Mouse (Mus musculus): ENCODE results near the gene Chaf1b. TPM values are rescaled to one million over a fixed set of nuclear protein-coding genes. Genes with fewer than 3 reads are reported as not detected.

The Chaf1b gene
- polyA plus RNA-seq, 1 experiment: 60.0 TPM

DNA sequence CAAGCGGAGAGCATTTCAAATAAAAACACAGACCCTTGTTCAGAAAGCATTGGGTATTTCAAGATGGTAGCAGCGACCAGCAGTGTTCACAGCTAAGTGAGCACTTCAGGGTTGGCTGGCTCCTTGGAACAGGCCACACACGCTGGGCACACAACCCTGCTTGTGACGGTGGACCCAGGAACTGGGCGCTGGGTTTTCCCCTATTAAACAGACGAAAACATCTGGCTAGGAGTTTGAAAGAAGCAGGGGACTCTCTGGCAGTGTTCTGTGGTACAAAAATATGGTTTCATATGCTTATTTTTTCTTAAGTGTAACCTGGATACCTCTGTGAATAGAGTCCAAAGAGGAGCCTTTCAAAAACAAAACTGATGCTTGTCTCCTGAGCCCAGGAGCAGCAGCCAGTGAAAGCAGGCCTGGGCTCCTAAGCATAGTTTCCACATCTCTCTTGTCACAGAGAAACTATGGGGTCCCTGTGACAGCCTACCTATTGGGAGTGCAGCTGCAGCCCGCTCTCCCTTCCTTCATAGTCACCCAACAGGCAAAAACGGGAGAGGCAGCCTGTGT, 42.1 kb downstream of the Chaf1b start:
- no peak for TF ChIP-seq GATA1 (IDR thresholded peaks at IDR 0.05; ENCODE audit: low read length)

DNA sequence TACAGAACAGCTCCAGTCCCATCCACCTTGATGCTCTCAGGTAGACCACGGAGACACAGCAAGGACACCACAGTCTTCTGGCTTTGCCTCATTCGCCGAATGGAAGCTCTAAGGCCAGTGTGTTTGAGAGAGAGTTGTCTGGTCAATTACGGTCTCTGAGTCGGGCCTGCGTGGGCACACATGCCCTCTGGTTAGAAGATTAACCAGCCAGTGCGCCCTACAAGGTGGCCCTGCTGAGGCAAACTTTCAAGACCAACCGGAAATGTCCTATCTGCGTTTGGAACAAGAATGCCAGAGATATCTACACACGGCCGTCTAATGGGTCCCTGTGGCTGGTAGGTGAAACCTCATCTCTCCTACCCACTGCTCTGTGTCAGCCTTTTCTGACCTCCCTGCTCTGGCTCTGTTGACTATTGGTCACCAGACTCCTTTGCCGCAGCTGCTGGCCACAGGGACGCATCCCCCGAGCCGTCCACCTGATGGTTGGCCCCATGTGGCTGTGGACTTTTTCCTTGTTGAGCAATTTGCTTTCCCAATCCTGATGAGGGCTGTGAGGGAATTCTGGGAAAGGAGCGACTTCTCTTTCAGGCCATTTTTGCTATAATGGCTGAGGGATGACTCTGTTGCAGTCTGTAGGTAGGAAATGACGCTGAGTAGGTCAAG, 45.8 kb downstream of the Chaf1b start:
- no peak for TF ChIP-seq GATA1 (IDR thresholded peaks at IDR 0.05; ENCODE audit: low read length)

DNA sequence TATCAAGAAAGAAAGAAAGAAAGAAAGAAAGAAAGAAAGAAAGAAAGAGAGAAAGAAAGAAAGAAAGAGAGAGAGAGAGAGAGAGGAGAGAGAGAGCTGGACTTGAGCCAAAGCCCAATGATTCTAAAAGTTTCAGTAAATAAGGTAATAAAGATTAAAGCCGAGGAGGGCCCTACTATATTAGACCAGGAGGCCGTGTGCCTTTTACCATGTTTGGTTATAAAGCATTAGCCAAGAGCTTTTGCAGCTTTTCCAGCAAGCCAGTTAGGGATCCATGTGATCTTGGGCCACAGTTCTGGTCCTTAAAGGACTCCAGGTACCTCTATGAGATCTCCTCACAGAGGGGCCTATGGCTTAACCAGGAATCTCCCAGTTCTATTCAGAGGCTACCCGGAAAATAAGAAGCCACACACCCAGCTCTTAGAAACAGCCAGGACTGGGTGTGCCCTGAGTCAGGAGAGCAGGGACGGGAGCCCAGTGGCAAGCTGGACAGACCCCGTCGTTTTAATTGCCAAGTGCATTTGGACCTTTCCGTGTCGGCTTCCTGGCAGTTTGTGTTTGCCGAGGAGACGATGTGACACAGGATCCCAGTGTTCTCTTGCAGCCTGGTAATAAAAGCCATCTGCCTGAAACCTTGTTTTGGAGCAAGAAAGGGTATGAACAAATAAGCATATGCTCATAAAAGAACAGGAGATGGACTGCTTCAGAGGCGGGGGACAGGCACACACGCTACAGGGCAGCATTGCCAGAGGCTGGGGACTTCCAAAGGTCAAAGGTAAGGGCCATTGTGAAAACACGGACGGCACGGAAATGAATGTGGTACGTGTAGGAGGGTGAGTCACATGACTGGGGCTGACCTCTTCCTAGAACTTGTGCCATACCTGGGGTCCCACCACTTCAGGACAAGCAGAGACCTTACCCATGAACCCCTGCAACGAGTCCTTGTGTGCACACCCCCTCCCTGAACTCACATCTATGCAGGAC, 48.8 kb downstream of the Chaf1b start:
- no peak for TF ChIP-seq GATA1 (IDR thresholded peaks at IDR 0.05; ENCODE audit: low read length)

DNA sequence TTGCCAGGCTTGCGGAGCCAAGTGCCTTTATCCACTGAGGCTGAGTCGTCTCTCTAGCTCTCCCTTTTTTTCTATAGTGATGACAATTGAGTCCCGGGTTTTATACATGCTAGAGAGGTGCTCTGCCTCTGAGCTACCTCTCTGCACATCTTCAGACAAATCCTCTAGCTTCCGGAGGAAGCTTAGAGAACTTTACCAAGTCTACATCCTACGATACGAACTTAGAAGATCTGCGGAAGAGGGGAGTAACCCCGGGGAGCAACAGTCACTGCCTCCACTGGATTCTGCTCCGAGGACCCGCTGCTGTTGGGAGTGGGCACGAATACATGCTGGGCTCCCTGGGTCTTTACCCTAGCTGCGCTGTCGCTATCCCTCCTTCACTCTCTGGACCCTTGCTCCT, 50.9 kb downstream of the Chaf1b start:
- no peak for TF ChIP-seq GATA1 (IDR thresholded peaks at IDR 0.05; ENCODE audit: low read length)

DNA sequence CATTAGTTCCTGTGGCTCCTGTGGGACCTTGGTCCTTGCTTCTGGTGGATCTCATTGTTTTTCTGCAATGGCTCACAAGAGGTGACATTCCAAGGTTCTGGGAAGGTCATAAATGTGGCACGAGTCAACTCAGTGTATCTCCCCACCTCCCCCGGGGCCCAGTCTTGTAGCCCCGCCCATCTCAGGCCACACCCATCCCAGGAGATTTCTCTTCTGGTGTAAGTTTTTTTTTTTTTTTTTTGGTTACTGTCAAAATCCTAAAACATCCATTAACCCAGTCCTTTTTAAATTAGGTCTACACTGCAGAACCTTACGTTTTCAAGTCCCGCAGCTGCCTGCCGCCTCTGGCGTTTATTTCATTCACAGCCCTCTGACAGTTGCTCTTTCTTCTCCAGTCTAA, 51.3 kb downstream of the Chaf1b start:
- TF ChIP-seq GATA1 (IDR thresholded peaks at IDR 0.05; ENCODE audit: low read length): no peak

DNA sequence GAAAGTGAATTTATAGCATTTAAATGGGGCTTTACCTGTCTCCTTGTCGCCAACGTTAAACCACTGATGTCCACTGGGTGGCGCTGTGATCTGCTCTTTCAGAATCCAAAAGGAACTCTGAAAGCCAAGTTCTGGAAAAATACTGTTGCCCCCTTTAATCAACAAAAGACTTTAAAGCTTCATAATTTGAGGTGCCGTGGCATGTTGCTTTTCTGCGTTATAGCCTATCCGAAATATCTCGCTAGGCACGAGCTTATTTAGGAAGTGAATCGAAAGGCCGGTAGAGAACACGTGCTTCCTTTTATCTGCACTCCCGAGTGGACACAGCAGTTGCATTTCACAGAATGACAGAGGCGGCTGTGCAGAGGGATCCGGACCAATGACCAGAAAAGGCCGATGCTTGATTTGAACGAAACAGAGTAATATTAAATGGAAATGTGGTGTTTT, 54.7 kb downstream of the Chaf1b start:
- no peak for TF ChIP-seq GATA1 (IDR thresholded peaks at IDR 0.05; ENCODE audit: low read length)

DNA sequence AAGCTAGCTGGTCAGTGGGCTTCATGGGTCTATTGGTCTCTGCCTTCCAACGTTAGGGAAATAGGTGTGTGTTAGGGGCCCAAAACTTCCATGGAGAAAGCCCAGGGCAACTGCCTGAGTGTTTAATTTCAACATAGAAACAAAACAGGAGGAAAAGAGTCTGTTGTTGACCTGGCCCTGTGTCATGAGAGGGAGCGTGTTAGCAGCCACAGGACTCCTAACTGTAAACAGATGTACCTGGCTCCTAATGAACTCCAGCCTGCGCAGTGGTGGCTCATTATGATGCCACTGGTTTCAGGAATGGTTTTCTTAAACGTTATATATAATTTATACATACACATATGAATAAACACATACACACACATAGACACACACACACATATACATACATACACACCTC, 56.3 kb downstream of the Chaf1b start:
- TF ChIP-seq GATA1 (IDR thresholded peaks at IDR 0.05; ENCODE audit: low read length): no peak

DNA sequence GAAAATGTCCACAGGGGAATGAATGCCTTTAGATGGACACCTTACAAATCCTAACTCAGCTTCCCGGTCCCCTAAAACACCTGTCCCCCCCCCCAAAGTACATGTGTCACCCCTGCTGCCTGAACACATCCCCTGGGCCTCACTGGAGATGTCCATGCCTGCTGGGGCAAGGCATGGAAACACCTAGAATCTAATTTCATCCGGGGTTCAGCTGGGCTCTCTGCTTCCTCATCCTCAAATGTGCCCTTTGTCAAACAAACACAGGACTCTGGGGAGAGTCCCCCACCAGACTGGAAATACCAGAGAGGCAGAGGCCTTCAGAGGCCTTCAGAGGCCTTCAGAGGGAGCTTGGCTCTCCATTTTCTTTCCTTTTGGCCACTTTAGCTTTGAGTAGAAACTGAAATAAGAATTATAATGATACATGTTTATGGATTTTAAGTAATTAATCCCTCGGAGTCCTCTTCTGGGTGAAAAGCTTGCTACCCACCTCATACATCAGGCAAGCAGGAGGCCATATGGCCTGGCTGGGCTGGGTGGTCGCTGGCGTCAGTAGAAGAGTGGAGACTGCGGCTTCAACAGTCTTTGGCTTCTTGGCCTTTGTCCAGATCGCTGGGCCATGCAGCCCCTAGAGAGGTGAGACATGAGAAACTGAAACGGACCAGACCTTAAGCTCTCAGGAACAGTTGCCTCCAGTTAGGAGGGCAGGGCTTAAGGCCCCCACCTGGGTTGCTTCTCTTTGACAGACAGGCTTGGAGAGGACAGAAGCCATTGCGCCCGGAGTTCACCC, 58.3 kb downstream of the Chaf1b start:
- TF ChIP-seq GATA1 (IDR thresholded peaks at IDR 0.05; ENCODE audit: low read length): no peak

DNA sequence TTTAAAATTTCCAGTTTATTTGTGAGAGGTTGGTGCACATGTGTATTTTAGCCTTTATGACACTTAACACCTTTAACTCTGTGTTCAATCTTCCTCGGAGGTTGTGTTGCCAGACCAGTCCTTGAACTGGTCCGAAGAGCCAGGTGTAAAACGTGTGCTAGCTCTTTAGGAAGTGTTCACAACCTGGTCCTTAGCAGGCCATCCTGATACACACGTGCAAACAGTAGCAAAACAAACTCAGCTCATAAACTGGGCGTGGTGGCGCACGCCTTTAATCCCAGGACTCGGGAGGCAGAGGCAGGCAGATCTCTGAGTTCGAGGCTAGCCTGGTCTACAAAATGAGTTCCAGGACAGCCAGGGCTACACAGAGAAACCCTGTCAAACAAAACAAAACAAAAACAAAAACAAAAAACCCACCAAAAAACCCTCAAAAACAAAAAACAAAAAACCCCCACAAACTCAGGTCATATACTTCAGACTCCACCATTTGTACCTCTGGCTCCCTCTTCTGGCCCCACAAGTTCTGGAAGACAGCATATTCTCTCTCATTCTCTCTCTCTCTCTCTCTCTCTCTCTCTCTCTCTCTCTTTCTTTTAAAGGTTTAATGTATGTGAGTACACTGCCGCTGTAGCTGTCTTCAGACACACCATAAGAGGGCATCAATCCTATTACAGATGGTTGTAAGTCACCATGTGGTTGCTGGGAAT, 59.2 kb downstream of the Chaf1b start:
- no peak for TF ChIP-seq GATA1 (IDR thresholded peaks at IDR 0.05; ENCODE audit: low read length)

DNA sequence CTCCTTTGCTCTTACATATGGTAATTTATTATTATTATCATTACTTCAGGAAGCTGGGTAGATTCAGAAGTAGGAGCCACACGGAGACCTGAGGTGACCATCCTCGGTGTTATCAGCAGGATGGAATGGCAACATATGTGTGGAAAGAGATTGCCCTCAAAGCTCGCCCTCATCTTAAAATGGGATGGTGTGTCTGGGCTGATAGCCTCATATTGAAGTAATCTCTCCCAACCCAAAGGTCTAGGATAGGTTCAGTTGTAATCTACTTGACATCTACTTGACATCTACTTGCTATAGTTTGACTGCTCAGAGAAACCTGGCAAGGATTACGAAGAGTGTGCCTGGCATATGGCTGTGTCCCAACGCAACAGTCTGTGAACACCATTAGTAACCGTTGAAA, 60.6 kb downstream of the Chaf1b start:
- peak; percentile 3 for TF ChIP-seq GATA1 (IDR thresholded peaks at IDR 0.05; ENCODE audit: low read length)

DNA sequence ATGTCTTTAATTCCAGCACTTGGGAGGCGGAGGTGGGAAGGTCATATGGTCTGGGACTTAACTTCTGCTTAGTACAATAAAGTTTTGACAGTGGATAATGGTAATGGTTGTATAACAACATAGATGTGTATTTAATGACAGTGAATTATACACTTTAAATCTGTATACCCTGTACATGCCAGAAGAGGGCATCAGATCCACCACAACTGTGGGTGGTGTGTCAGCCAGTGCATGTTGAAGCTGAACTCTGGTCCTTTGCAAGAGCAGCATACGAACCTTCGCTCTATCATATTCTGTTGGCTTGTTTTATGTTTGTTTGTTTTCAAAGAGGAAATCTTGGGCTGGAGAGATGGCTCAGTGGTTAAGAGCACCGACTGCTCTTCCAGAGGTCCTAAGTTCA, 63.7 kb downstream of the Chaf1b start:
- no peak for TF ChIP-seq GATA1 (IDR thresholded peaks at IDR 0.05; ENCODE audit: low read length)

Other genes with a start within 250 kb of the Chaf1b start
- not detected in 2 replicates for gene Cbr3, start 200.7 kb upstream of the Chaf1b start, polyA plus RNA-seq (2012)
- 0.59 and 0.77 TPM in 2 replicates for gene Dop1b, start 172.0 kb upstream of the Chaf1b start, polyA plus RNA-seq (2012)
- 10.7 and 12.2 TPM in 2 replicates for gene Morc3, start 51.8 kb upstream of the Chaf1b start, polyA plus RNA-seq (2012)
- gene Cldn14, start 124.9 kb downstream of the Chaf1b start, polyA plus RNA-seq (2012): not detected in 2 replicates
- gene Sim2, start 201.0 kb downstream of the Chaf1b start, polyA plus RNA-seq (2012): not detected in 2 replicates